Mouse (Mus musculus) kidney, postnatal 0 days (tissue): ENCODE results near the gene Rnf216. TPM values are rescaled to one million over a fixed set of nuclear protein-coding genes. Genes with fewer than 3 reads are reported as not detected.

Experiments used
- ATAC-seq: fragments of 200-750 bp; cut with Nextera tagmentation; replicated peaks from 2 replicates; pipeline ENCODE4 v1.8.0; 2017; ENCODE audit warnings: low read depth, moderate number of reproducible peaks, moderate TSS enrichment, moderate library complexity; ENCODE audit not compliant: low FRiP score
- DNase-seq: peaks from one replicate; pipeline ENCODE4 v3.0.0-alpha.2; 2016; ENCODE audit warnings: low spot score
- H3K27ac ChIP-seq: fragments of 300-500 bp; sonication (generic); 2 replicates; pipeline ENCODE4 v1.5.1; 2014; ENCODE audit warnings: mild to moderate bottlenecking
- H3K27me3 ChIP-seq: fragments of 300-500 bp; sonication (generic); 2 replicates; pipeline ENCODE4 v1.6.1; 2014; ENCODE audit warnings: low read length, mixed read lengths; ENCODE audit not compliant: insufficient read depth
- H3K36me3 ChIP-seq: fragments of 300-500 bp; sonication (generic); 2 replicates; pipeline ENCODE4 v1.6.1; 2014; ENCODE audit warnings: low read length, mixed read lengths; ENCODE audit not compliant: insufficient read depth
- H3K4me1 ChIP-seq: fragments of 300-500 bp; sonication (generic); replicated peaks from 2 replicates; pipeline ENCODE4 v1.6.1; 2014; ENCODE audit warnings: antibody characterized with exemption, low read length, mixed read lengths; ENCODE audit not compliant: insufficient read depth
- H3K4me2 ChIP-seq: fragments of 300-500 bp; sonication (generic); 2 replicates; pipeline ENCODE4 v1.6.1; 2014; ENCODE audit warnings: mild to moderate bottlenecking, low read length, moderate library complexity, mixed read lengths
- H3K4me3 ChIP-seq: fragments of 300-500 bp; sonication (generic); replicated peaks from 2 replicates; pipeline ENCODE4 v1.5.1; 2014; ENCODE audit warnings: low read depth, low read length
- H3K9ac ChIP-seq: fragments of 300-500 bp; sonication (generic); 2 replicates; pipeline ENCODE4 v1.6.1; 2014; ENCODE audit warnings: low read depth, low read length
- H3K9me3 ChIP-seq: fragments of 300-500 bp; sonication (generic); replicated peaks from 2 replicates; pipeline ENCODE4 v1.6.1; 2016; ENCODE audit warnings: low read length, inconsistent platforms, mixed read lengths
- CTCF ChIP-seq: IDR thresholded peaks from 2 replicates; pipeline ENCODE4 v1.5.1; 2016; ENCODE audit warnings: antibody characterized with exemption, low read depth, mild to moderate bottlenecking, moderate library complexity
- WGBS: fragments of 180-500 bp; shearing (Covaris S2); extraction: QIAGEN DNeasy Blood & Tissue Kit; methylation state at CpG from one replicate; pipeline ENCODE4 v1.1.7; 2014; 5-methylcytosine and 5-hydroxymethylcytosine counted together
- polyA plus RNA-seq: library from polyadenylated mRNA; unstranded; fragments of >200 nt; fragmentation: Nextera tagmentation; extraction: Ambion mirVana; gene quantifications from 2 replicates; pipeline ENCODE4 v1.2.1, GENCODE M21; 2015

The Rnf216 gene
- 29.9 and 30.2 TPM in 2 replicates for polyA plus RNA-seq

- Histone ChIP-seq H3K36me3 (no peaks in the 10 kb centered on the region), H3K4me1 (0 out of 2 replicates have a peak, but pooled peaks cover 7% of the 10 kb centered on the region), H3K9ac (peak within 1 kb of the TSS; percentile 95), H3K4me3 (peak within 1 kb of the TSS; percentile 93), H3K27ac (peak within 1 kb of the TSS; percentile 94), H3K27me3 (no peaks in the 10 kb centered on the region), H3K4me2 (peak within 1 kb of the TSS; percentile 92), H3K9me3 (no peaks in the 10 kb centered on the region)
- DNase-seq = peak; percentile 98
- peak; percentile 97 for ATAC-seq
- 1% methylated on average over 106 of the region's 110 CpGs for WGBS
- TF ChIP-seq CTCF = peak; percentile 81
Measured at GRCm38 (mm10) chr5:143112281-143113246, at the start of gene Rnf216. Rnf216 (minus strand) TSS chr5:143112994.

- Histone ChIP-seq H3K4me3 (no peak overlapping the region), H3K9me3 (no peaks in the 10 kb centered on the region), H3K36me3 (no peaks in the 10 kb centered on the region), H3K9ac (no peak overlapping the region), H3K27ac (no peak overlapping the region), H3K4me2 (no peak overlapping the region), H3K4me1 (no peaks in the 10 kb centered on the region), H3K27me3 (peaks cover 10% of the 10 kb centered on the region)
- DNase-seq = no peak
- ATAC-seq = no peak
- WGBS = 88% methylated on average over 3 of the region's 3 CpGs
- no peak for TF ChIP-seq CTCF
Measured at GRCm38 (mm10) chr5:143155534-143155933, 42.7 kb upstream of the Rnf216 start.

GRCm38 (mm10) chr5:143153756-143154155 is 41.0 kb upstream of the Rnf216 start:
- Histone ChIP-seq H3K27me3 (peaks cover 10% of the 10 kb centered on the region), H3K36me3 (no peaks in the 10 kb centered on the region), H3K4me2 (no peak overlapping the region), H3K9ac (no peak overlapping the region), H3K27ac (no peak overlapping the region), H3K9me3 (no peaks in the 10 kb centered on the region), H3K4me3 (no peak overlapping the region), H3K4me1 (no peaks in the 10 kb centered on the region)
- TF ChIP-seq CTCF = no peak
- ATAC-seq (no peak), DNase-seq (no peak)
- 81% methylated on average over 10 of the region's 10 CpGs for WGBS

- no peak overlapping the region for H3K4me3 ChIP-seq
- no peak for ATAC-seq
- WGBS = 82% methylated on average over 2 of the region's 2 CpGs
Measured at GRCm38 (mm10) chr5:143150044-143150443, 37.2 kb upstream of the Rnf216 start.

GRCm38 (mm10) chr5:143149536-143149935 is 36.7 kb upstream of the Rnf216 start:
- DNase-seq = no peak

More at GRCm38 (mm10) chr5:143150044-143150443, 37.2 kb upstream of the Rnf216 start:
- Histone ChIP-seq H3K27me3 (no peaks in the 10 kb centered on the region), H3K9ac (no peak overlapping the region), H3K4me2 (no peak overlapping the region), H3K36me3 (no peaks in the 10 kb centered on the region), H3K27ac (no peak overlapping the region), H3K9me3 (no peaks in the 10 kb centered on the region), H3K4me1 (no peaks in the 10 kb centered on the region)
- TF ChIP-seq CTCF = no peak
- DNase-seq = no peak

GRCm38 (mm10) chr5:143148661-143149060 is 35.9 kb upstream of the Rnf216 start:
- Histone ChIP-seq H3K9ac (no peak overlapping the region), H3K4me2 (no peak overlapping the region), H3K4me3 (no peak overlapping the region), H3K36me3 (no peaks in the 10 kb centered on the region), H3K27me3 (no peaks in the 10 kb centered on the region), H3K27ac (no peak overlapping the region), H3K9me3 (no peaks in the 10 kb centered on the region), H3K4me1 (no peaks in the 10 kb centered on the region)
- TF ChIP-seq CTCF = no peak
- DNase-seq (no peak), ATAC-seq (no peak)
- 83% methylated on average over 5 of the region's 5 CpGs for WGBS

More at GRCm38 (mm10) chr5:143149536-143149935, 36.7 kb upstream of the Rnf216 start:
- WGBS = 96% methylated on average over 2 of the region's 2 CpGs
- Histone ChIP-seq H3K4me1 (no peaks in the 10 kb centered on the region), H3K4me2 (no peak overlapping the region), H3K27me3 (no peaks in the 10 kb centered on the region), H3K4me3 (no peak overlapping the region), H3K9ac (no peak overlapping the region), H3K9me3 (no peaks in the 10 kb centered on the region), H3K36me3 (no peaks in the 10 kb centered on the region), H3K27ac (no peak overlapping the region)
- TF ChIP-seq CTCF = no peak
- ATAC-seq = no peak
